Mouse (Mus musculus) cerebellum, adult 2 months (tissue): ENCODE measurements at regions not wholly inside any gene's neighbourhood (a gene's known extent, or its start where the extent isn't known, plus 50 kb on each side); places are given as distances from the start of the nearest gene placed in this dataset.

Experiments
- DNase-seq, 2 experiments: peaks; one replicate each; pipeline ENCODE4 v3.0.0; 2021
- H3K27ac ChIP-seq: fragments of 200-500 bp; 2 replicates; pipeline ENCODE4 v1.5.1; 2012; ENCODE audit warnings: low read length, control low read depth, inconsistent platforms; ENCODE audit not compliant: insufficient read depth
- H3K27me3 ChIP-seq: fragments of 200-500 bp; 2 replicates; pipeline ENCODE4 v1.6.1; 2012; ENCODE audit warnings: inconsistent platforms, mild to moderate bottlenecking, low read length, moderate library complexity; ENCODE audit not compliant: control insufficient read depth, insufficient read depth
- H3K4me1 ChIP-seq: fragments of 200-500 bp; 2 replicates; pipeline ENCODE4 v1.6.1; 2011; ENCODE audit warnings: low read length; ENCODE audit not compliant: control insufficient read depth, insufficient read depth
- H3K4me3 ChIP-seq: fragments of 200-500 bp; replicated peaks from 2 replicates; pipeline ENCODE3; 2011; ENCODE audit warnings: mild to moderate bottlenecking, low read depth, low read length, control low read depth; ENCODE audit not compliant: insufficient read depth
- CTCF ChIP-seq: fragments of 200-500 bp; IDR thresholded peaks from 2 replicates; pipeline ENCODE4 v1.5.1; 2011; ENCODE audit warnings: low read depth, mild to moderate bottlenecking, control low read depth, low read length, moderate library complexity, borderline replicate concordance; ENCODE audit not compliant: insufficient read depth
- POLR2A ChIP-seq: fragments of 200-500 bp; IDR thresholded peaks from 2 replicates; pipeline ENCODE4 v1.6.1; 2011; ENCODE audit warnings: low read length, control low read depth, borderline replicate concordance; ENCODE audit not compliant: insufficient read depth
- WGBS: fragments of 180-500 bp; shearing (Covaris S2); methylation state at CpG from one replicate; pipeline ENCODE4 v1.1.7; 2018; 5-methylcytosine and 5-hydroxymethylcytosine counted together

GRCm38 (mm10) chr10:9043507-9043906 is 157.6 kb upstream of the Sash1 start:
- TF ChIP-seq CTCF = no peak
- no peak for TF ChIP-seq POLR2A
- H3K4me1 ChIP-seq = peaks cover 5% of the 10 kb centered on the region
- H3K27ac ChIP-seq = no peak overlapping the region
- H3K27me3 ChIP-seq = no peaks in the 10 kb centered on the region
- no peak overlapping the region for H3K4me3 ChIP-seq
- 97% methylated on average over 1 of the region's 1 CpGs for WGBS
- DNase-seq = no peak

- Histone ChIP-seq H3K4me3 (no peak overlapping the region), H3K27me3 (no peaks in the 10 kb centered on the region), H3K27ac (no peak overlapping the region), H3K4me1 (no peaks in the 10 kb centered on the region)
- no peak for DNase-seq
- TF ChIP-seq POLR2A = no peak
- no peak for TF ChIP-seq CTCF
- WGBS = 33% methylated on average over 6 of the region's 6 CpGs
These were observed 144.6 kb upstream of the Sash1 start for GRCm38 (mm10) chr10:9030486-9030885.

GRCm38 (mm10) chr10:9029506-9029905 is 143.6 kb upstream of the Sash1 start:
- Histone ChIP-seq H3K4me1 (no peaks in the 10 kb centered on the region), H3K27me3 (no peaks in the 10 kb centered on the region)
- WGBS = 82% methylated on average over 6 of the region's 6 CpGs

GRCm38 (mm10) chr10:9027070-9027807 is 141.4 kb upstream of the Sash1 start:
- TF ChIP-seq CTCF (no peak), POLR2A (no peak)
- DNase-seq = no peak
- WGBS = 80% methylated on average over 12 of the region's 12 CpGs

More at GRCm38 (mm10) chr10:9029506-9029905, 143.6 kb upstream of the Sash1 start:
- no peak overlapping the region for H3K4me3 ChIP-seq
- no peak overlapping the region for H3K27ac ChIP-seq
- no peak for DNase-seq
- TF ChIP-seq POLR2A = no peak

GRCm38 (mm10) chr10:9014810-9015505 is 129.1 kb upstream of the Sash1 start:
- 68% methylated on average over 11 of the region's 11 CpGs for WGBS
- TF ChIP-seq POLR2A (no peak), CTCF (no peak)
- no peak for DNase-seq

More at GRCm38 (mm10) chr10:9027070-9027807, 141.4 kb upstream of the Sash1 start:
- H3K27me3 ChIP-seq = no peaks in the 10 kb centered on the region
- H3K4me1 ChIP-seq = no peaks in the 10 kb centered on the region
- no peak overlapping the region for H3K27ac ChIP-seq
- no peak overlapping the region for H3K4me3 ChIP-seq

GRCm38 (mm10) chr10:9013549-9013925 is 127.7 kb upstream of the Sash1 start:
- Histone ChIP-seq H3K27me3 (no peaks in the 10 kb centered on the region), H3K4me1 (no peaks in the 10 kb centered on the region), H3K27ac (no peak overlapping the region), H3K4me3 (no peak overlapping the region)
- TF ChIP-seq POLR2A (no peak), CTCF (no peak)
- 88% methylated on average over 3 of the region's 3 CpGs for WGBS
- no peak for DNase-seq

More at GRCm38 (mm10) chr10:9014810-9015505, 129.1 kb upstream of the Sash1 start:
- H3K27ac ChIP-seq = no peak overlapping the region
- H3K4me3 ChIP-seq = no peak overlapping the region
- no peaks in the 10 kb centered on the region for H3K27me3 ChIP-seq
- H3K4me1 ChIP-seq = no peaks in the 10 kb centered on the region

- DNase-seq = peak; percentile 41 to 51
- H3K4me1 ChIP-seq = no peaks in the 10 kb centered on the region
- H3K27ac ChIP-seq = no peak overlapping the region
- TF ChIP-seq CTCF (peak; percentile 77), POLR2A (no peak)
- WGBS = 40% methylated on average over 5 of the region's 5 CpGs
- H3K4me3 ChIP-seq = no peak overlapping the region
- no peaks in the 10 kb centered on the region for H3K27me3 ChIP-seq
These were observed 127.1 kb upstream of the Sash1 start for GRCm38 (mm10) chr10:9012829-9013548.

- no peak overlapping the region for H3K4me3 ChIP-seq
- DNase-seq = no peak
- no peaks in the 10 kb centered on the region for H3K4me1 ChIP-seq
- 76% methylated on average over 2 of the region's 2 CpGs for WGBS
- TF ChIP-seq CTCF = no peak
- no peak for TF ChIP-seq POLR2A
- no peaks in the 10 kb centered on the region for H3K27me3 ChIP-seq
- no peak overlapping the region for H3K27ac ChIP-seq
These were observed 126.0 kb upstream of the Sash1 start for GRCm38 (mm10) chr10:9011906-9012305.
